Mouse (Mus musculus) right cerebral cortex, postnatal 10 days (tissue): ENCODE measurements around the gene Abcb9.

Source experiments
- DNase-seq, 2 experiments: peaks; one replicate each; pipeline ENCODE4 v3.0.0; 2021; ENCODE audit warnings: low spot score in 2 of 2

Gene Abcb9

GRCm38 (mm10) chr5:124093852-124094604, 1.6 kb downstream of the Abcb9 start:
- DNase-seq: peak in 1 of 2 experiments; percentile 36

GRCm38 (mm10) chr5:124093120-124093794, 2.3 kb downstream of the Abcb9 start:
- DNase-seq: peak; percentile 87 to 89

GRCm38 (mm10) chr5:124091951-124092406, 3.6 kb downstream of the Abcb9 start:
- DNase-seq: peak in 1 of 2 experiments; percentile 31

GRCm38 (mm10) chr5:124089868-124090267, 5.7 kb downstream of the Abcb9 start:
- DNase-seq: no peak

GRCm38 (mm10) chr5:124086876-124087275, 8.7 kb downstream of the Abcb9 start:
- DNase-seq: peak in 1 of 2 experiments; percentile 27

GRCm38 (mm10) chr5:124085513-124085912, 10.1 kb downstream of the Abcb9 start:
- peak in 1 of 2 experiments; percentile 41 for DNase-seq

GRCm38 (mm10) chr5:124084588-124085173, 10.9 kb downstream of the Abcb9 start:
- peak; percentile 86 to 89 for DNase-seq

- DNase-seq: peak in 1 of 2 experiments; percentile 38
Observed at GRCm38 (mm10) chr5:124083850-124084587, 11.6 kb downstream of the Abcb9 start.

GRCm38 (mm10) chr5:124082941-124083688, 12.5 kb downstream of the Abcb9 start:
- DNase-seq: peak in 1 of 2 experiments; percentile 25

- DNase-seq: peak in 1 of 2 experiments; percentile 21
Observed at GRCm38 (mm10) chr5:124082447-124082846, 13.2 kb downstream of the Abcb9 start.

GRCm38 (mm10) chr5:124079880-124080279, 15.7 kb downstream of the Abcb9 start:
- DNase-seq: peak in 1 of 2 experiments; percentile 25

GRCm38 (mm10) chr5:124078794-124079416, 16.7 kb downstream of the Abcb9 start:
- peak; percentile 87 to 90 for DNase-seq

GRCm38 (mm10) chr5:124077856-124078460, 17.6 kb downstream of the Abcb9 start:
- peak in 1 of 2 experiments; percentile 29 for DNase-seq

- no peak for DNase-seq
Observed at GRCm38 (mm10) chr5:124077241-124077640, 18.4 kb downstream of the Abcb9 start.

GRCm38 (mm10) chr5:124076559-124076958, 19.0 kb downstream of the Abcb9 start:
- DNase-seq: no peak

- DNase-seq: peak in 1 of 2 experiments; percentile 28
Observed at GRCm38 (mm10) chr5:124075716-124076115, 19.9 kb downstream of the Abcb9 start.

- DNase-seq: peak in 1 of 2 experiments; percentile 34
Observed at GRCm38 (mm10) chr5:124074845-124075307, 20.7 kb downstream of the Abcb9 start.

- DNase-seq: no peak
Observed at GRCm38 (mm10) chr5:124073682-124074081, 21.9 kb downstream of the Abcb9 start.

- no peak for DNase-seq
Observed at GRCm38 (mm10) chr5:124069657-124070056, 25.9 kb downstream of the Abcb9 start.
